Mouse (Mus musculus) embryo, embryonic 11 days (tissue): ENCODE results near the gene Ywhag.

Experiments used
- DNase-seq: peaks from one replicate; pipeline ENCODE4 v3.0.0-alpha.2; 2015

The Ywhag gene

DNA sequence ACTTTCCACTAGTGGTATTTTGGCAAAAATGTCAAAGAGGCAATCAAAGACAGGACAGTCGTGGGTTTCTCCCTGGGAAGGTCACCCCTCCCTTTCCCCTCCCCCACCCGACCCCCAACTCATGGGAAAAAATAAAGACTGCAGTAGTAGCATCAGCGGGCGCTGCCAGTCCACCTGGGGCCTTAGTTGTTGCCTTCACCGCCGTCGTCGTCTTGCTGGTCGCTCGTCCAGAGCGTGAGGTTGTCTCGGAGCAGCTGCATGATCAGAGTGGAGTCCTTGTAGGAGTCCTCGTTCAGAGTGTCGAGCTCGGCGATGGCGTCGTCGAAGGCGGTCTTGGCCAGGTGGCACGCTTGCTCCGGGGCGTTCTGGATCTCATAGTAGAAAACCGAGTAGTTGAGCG, 23.6 kb downstream of the Ywhag start:
- DNase-seq, result no peak

DNA sequence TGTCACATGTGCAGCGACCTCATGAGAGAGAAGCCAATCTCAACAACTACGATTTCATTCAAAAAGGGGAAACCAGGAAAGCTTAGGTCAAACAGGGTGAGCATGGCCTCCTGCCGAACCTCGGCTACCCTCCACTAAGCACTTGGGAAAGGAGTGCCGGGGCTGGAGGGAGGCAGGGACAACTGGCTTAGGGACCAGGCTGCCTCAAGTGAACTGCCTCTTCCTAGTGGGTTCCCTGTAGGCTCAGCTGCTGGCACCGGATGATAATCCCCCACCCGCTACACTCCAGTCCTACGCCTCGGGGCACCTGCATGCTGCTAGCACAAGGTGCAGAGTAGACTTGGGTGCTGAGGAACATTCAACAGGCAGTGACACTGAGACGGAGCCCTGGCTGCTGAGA, 24.8 kb downstream of the Ywhag start:
- no peak for DNase-seq

DNA sequence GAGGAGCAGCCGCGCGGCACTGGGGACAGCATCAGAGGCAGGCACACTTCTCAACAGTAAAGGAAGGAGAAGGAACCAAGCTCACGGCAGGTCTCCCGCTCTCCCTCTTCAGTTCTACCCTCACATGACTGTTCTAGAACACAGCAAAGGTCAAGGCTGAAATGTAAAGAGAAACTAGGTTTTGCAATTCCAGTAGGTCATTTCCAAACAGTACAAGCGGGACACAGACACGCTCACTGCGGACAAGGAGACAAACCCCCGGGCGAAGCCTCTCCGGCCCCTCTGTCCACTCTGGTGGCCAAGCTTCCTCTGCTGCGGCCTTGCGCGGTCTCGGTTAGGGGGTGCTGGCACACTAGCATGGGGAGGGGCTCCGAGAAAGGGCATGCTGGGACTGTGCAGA, 25.4 kb downstream of the Ywhag start:
- no peak for DNase-seq

DNA sequence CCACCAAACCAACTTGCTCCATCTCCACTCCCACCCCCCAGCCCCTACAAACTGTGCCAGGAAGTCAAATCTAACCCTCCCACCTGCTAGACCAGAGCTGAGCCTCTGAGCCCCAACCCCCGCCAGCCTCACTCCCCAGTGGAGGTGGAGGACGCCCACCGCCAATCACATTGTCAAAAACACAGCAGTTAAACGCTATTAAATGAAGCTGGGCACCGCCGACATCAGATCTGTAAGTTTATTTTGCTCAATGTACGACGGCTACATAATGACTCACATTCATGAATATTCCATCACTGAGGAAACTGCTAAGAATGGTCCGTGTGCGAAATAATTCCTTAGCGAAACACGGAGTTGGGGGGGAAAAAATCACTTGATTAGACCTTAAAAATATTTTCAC, 26.2 kb downstream of the Ywhag start:
- no peak for DNase-seq

DNA sequence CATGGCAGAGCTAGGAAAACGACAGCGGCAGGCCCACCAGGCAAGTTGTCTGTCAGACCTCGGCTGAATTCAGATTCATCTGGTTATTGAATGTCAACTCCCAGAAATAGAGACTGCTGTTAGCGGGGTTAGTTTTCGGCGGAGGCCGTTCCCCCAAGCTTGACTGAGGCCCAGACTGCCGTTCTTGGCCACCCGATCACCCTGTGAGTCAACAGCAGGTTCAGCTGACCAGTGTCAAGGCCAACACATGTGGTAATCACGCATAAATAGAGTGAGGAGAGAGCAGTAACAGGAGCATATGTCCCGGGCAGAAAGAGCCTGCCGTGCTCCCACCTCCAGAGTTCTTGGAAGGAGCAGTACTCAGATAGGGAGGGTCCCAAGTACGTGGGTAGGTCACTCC, 27.2 kb downstream of the Ywhag start:
- no peak for DNase-seq

DNA sequence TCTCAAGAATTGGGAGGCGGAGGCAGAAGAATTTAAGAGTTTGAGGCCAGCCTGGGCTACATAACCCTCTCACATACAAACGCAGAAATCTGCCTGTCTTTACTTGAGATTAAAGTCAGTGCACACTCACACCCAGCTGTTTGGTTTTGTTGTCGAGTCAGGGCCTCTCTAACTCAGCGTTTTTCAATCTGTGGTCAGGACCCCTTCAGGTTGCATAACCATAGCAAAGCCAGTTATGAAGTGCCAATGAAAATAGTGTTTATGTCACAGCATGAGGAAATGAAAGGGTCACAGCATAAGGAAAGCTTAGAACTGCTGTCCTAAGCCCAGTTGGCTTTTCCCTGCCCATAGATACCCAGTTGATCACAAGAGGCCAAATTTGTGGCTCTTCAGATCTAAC, 27.6 kb downstream of the Ywhag start:
- no peak for DNase-seq

DNA sequence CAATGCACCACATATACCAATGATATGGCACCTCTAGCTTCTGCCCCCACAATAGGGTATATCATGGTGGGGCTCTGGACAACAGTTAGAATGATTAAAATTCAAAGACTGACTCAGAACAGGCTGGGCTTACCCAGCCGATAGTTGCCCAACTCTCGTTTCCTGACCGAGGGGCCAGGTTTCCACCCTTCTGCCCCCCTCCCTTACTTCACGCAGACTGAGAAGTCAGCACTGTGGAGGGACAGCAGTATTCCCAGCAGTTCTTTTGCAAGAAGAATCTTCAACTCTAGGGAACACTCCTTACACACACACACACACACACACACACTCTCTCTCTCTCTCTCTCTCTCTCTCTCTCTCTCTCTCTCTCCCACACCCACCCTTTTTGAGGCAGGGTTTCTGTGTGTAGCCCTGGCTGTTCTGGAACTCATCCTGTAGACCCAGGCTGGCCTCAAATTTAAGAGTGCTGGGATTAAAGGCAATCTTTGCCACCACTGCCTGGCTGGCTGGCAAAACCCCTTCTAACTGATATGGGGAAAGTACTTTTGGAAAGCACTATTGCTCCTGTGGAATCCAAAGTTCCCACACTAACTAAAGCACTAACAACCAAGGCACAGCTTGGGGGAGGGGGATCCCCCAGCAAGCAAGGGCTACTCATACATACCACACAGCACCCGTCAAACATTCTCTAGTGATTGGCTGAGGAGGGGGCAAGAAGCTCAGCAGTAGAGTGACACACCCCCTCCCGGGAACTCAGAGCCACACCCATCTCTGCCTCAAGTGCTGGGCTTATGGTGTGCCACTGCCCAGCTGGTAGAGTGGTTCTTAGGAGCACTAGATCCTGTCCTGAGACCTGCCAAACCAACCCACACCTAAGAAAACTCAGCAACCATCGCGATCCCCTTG, 28.8 kb downstream of the Ywhag start:
- no peak for DNase-seq

DNA sequence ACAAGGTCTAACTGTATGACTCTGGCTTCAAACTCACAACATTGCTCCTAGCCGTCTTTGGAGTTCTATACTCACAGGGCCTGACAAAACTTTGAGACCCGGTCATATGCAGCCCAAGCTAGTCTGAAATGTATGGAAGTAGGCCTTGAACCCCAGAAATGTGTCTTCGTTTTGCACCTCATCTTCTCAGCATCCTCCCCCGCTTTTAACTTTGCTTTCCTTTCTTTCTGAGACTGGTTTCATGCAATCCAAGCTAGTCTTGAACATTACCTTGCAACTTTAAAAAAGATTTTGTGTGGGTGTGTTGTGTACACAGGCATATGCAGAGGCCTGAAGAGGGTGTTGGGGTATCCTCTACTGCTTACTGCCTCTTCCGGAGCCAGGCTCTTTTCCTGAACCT, 30.2 kb downstream of the Ywhag start:
- no peak for DNase-seq

DNA sequence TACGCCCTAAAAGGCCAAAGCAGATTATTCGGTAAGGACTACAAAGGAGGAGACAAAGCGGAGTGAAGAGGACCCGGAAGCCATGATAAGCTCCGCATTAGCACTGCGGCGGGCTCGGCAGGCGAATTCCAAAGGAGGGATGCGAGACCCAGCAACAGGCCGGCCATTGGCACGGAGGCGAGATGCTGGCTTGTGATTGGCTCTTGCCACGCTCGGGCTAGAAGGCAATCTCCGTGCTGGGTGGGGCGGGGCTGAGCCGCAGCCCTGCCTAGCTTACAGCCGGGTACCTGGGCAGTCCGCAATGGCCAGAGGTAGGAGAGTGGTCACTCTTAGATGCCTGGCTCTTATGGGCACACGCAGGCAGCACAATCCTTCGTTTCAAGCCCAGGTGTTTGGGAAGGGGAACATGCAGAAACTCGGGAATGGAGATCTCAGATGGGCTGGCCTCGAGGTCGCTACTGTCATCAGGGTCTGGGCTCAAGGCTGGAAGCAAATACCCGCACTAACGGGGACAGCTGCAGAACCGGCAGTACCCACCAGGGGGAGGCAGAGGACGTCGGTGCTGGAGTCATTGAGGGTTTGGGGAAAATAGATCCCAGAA, 30.8 kb downstream of the Ywhag start:
- peak; percentile 95 for DNase-seq

DNA sequence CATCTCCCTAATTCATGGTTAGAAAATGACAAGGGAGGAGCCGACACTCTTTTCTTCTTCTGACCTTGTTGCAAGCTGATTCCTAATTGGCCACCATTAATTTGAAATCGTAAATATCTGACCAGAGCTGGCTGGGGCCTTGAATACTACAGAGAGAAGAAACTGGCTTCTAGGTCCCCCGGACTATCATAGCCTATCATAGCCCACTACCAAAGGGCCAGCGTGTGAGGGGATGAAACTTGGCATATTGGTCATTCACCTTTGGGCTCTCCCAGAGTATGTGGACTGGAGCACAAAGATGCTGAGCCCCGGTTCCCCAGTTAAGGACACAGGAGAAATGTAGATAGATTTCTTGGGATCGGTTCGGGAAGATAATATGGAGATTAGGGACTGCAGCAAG, 31.4 kb downstream of the Ywhag start:
- DNase-seq, result no peak

DNA sequence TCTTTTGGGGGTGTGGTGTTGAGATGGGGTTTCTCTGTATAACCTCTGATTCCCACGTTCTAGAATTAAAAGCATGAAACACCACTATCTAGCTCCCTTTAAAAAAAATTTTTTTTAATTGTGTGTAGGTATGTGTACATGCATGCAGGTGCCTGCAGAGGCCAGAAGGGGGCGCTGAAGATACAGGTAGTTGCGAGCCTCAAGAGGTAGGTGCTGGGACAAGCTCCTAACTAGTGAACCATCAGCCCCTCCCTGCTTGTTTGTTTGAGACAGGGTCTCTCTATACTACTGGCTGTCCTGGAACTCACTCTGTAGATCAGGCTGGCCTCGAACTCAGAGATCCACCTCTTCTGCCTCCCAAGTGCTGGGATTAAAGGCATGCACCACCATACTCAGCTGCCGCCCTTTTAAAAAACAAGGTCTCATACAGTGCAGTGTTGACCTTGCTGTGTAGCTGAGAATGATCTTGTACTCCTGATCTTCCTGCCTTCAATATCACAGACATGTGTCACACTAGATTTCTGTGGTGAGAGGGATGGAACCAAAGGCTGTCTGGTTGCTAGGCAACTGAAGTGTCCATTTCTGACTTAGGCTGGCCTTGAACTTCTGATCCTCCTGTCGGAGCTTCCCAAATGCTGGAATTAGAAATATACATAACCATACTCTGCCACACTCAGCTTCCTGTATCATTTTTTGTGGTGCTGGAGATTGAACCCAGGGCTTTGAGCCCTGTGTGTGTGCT, 32.9 kb downstream of the Ywhag start:
- no peak for DNase-seq

DNA sequence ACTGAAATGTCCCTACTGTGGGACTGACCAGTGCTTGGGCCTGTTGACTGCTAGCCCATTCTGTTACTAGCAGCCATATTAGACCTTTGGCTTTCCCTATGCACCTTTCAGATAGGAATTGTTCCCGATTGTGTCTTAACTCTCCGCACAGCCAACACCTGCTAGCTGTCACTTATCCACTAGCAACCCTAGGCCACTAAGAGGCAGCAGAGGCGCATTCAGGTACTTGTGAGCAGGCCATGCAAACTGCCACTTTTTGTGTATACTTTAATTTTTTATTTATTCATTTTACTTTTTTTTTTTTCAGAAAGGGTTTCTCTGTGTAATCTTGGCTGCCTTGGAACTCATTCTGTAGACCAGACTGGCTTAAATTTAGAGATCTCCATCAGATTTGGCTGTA, 33.7 kb downstream of the Ywhag start:
- DNase-seq, result no peak

DNA sequence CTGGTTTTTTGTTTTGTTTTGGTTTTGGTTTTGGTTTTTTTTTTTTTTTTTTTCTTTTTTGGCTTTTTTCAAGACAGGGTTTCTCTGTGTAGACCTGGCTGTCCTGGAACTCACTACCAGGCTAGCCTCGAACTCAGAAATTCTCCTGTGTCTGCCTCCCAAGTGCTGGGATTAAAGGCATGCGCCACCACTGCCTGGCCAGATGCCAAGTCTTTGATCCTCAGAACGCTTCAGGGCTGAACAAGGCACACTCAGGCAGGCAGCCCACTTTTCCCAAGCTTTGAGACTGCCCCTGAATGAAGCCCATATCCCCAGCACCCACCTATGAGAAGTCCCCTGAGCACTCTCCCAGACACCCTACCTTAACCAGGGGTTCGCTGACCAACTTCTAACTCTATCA, 34.6 kb downstream of the Ywhag start:
- no peak for DNase-seq

DNA sequence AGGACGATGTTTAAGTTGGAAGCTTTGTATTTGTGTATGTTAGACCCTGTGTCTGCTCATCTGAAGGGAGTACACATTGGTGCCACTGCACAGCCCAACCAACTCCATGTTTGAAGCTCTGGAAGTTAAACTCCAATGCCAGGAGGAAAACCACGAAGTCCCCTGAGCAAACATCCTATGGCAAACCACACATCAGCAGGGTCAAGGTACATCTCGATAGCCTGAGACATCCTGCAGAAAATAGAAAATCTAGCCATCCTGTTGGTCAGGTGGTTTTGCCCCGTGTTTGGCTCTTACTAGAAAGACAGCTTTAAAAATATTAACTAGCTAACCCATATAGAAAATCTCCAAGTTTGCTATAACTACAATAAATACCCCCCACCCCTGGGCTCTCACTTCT, 35.4 kb downstream of the Ywhag start:
- DNase-seq, result no peak

DNA sequence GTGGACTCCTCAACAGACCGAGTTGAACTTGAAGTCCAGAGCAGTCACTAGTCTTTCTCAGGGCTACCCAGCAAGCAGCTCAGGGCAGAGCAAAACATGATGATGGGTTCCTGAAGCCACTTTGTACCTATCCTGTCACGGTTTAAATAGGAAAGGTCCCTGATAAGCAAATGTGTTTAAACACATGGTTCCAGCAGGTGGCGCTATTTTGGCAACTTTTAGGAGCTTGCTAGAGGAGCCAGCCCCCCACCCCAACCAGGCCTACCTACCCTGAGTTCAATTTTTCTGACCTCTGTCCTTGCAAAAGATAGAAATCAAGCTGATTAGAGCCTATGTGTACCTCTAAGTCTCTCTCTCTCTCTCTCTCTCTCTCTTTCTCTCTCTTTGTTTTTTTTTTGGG, 36.4 kb downstream of the Ywhag start:
- peak; percentile 77 for DNase-seq

DNA sequence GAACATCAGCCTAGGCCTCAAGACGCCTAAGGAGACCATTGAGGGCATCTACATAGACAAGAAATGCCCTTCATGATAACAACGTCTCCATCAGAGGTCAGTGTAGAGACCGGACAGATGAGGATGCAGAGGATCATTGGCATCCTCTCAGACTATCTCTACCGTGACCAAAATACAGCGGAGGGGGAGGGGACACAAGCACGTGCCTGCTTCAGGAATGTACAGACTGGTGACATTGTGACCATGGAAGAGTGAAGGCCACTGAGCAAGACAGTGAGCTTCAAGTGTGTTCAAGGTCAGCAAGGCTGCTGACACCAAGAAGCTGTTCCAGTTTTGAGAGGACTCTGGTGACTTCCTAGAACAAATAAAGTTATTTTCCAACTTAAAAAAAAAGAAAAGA, 39.5 kb downstream of the Ywhag start:
- no peak for DNase-seq

DNA sequence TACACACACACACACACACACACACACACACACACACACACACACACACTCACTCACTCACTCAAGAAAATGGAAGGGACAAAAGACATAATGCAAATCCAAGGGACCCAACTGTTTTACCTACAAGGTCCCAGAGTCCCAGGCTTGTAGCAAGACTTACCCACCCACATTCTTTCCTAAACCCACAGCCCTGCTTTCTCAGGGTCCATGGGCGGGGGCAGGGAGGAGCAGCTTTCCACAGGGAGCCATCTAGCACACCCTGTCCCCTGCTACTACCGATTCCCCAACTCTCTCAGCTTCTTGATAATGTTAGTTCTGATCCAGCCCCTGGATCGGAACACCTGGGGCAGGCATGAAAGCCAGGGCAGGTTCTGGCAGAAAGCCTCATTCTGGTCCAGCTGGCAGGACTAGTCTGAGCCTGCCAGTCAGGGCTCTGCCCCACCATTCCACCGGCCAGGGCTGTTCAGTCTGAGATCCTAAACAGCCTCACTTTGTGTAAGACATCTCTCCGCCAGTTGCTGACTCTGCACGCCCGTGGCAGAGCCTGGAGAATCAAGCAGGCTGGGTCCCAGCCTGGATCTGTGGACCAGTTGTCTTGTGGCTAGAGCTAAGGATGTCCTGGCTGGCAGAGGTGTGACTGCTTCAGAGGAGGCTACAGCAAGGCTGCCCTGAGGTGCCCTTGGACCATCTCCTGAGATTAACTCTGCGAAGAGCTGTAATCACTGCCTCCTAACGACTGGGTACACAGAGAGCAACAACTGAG, 41.6 kb downstream of the Ywhag start:
- DNase-seq, result no peak

DNA sequence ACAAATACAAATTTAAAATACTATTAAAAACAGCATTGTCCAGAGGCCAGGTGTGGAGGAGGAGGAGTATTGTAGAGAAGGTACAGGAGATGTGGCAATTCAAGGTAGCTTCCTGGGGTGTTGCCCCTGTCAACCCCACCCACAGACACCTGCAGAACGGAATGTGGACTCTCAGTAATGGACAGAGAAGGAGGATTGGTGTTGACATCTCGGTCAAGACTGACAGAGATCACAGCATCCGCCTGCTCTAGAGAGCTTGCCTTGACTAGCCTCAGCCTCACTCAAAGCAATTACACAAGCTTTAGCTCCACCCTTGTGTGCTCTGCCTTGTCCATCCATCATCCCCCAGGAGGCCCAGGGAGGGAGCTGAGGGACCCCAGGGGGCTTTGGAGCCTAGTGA, 43.5 kb downstream of the Ywhag start:
- DNase-seq, result no peak

DNA sequence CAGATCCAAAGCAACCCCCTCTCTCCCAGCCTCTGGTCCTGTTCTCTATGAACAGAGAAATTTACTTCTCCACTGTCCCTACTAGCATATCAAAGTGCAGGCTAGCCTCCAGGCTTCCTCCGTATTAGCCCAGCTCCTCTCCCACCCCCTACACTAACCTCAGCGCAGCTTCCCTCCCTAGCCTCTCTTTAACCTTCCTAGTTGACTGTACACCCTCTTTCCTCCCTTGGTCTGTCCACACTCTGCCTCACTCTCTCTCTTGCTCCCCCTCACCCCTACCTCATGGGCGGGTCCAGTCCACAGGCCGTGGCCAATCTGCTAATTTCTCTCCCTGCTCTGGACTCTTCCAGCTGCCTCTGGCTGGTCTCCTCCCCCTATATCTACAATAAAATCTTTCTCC, 44.1 kb downstream of the Ywhag start:
- no peak for DNase-seq

DNA sequence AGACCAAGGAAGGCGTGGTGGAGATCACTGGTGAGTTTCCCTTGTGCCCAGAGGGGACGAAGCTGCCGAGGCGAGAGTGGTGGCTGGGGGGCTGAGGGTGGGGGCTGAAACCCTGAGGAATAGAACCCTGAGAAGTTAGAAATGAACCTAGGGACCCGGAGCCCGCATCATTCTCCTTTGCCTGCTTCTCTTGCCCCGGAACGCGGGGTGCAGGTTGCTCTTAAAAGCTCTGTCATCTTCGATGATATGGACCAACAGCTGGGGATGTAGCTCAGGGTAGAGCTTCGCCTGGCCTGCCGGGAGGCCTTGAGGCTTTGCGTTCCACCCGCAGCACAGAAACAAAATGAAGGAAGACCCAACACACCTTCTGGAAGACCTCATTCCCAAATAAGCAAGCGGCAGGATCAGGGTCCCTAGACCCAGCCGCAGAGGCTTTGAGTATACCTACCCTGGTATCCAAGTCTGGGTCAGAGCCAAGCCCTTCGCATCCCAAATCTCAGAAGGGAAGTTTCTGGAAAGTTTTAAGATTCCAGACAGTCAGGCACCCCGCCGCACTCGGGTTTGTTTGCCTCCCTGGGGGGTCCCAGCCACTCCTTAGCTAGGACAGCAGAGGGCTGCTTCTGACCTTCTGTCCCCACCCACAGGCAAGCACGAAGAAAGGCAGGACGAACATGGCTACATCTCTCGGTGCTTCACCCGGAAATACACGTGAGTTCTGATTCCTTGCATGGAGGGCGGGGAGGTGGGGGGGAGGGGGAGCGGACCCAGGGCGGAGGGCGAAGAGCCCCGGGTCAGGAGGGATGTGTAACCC, 45.8 kb downstream of the Ywhag start:
- no peak for DNase-seq

DNA sequence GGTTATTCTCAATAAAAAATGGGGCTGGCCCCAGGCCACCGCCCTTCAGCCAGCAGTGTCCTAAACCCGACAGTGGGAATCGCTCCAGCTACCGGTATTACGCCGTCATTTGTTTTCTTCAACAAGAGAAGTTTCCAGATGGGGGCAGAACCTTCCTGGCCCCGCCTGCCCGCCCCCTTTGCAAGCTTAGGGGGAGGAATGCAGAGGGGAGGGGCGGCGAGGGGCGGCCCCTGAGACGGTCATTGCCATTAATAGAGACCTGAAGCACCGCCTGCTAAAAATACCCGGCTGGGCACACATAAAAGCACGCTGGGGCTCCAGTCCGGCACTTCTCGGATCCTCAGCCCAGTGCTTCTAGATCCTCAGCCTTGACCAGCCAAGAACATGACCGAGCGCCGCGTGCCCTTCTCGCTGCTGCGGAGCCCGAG, 46.7 kb downstream of the Ywhag start, which contains the start of gene Hspb1:
Gene Hspb1, plus strand, starts transcription at position 245 of the 428 bp plus-strand sequence.
- DNase-seq, result peak; percentile 69

DNA sequence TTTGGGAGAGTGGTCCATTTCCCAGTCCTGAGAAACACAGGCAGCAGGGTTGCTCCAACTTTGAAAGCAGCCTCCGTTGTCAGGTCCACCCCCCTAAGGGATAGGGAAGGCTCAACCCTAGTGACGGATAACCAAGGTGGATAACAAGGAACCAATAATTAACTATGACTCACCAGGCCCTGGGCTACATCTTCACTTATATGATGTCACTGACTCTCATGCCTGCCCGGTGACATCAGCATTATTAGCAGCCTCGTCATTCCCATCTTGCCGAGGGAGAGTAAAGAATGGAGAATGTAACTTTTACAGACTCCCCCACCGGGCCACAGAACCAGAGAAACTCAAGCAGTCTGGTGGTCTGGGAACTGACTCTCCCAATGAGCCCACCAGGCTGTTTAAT, 49.8 kb downstream of the Ywhag start:
- DNase-seq, result no peak
